Mouse (Mus musculus) left cerebral cortex, postnatal 25 days (tissue): ENCODE data around the gene Kbtbd2. TPM values are rescaled to one million over a fixed set of nuclear protein-coding genes. Genes with fewer than 3 reads are reported as not detected.

Source experiments
- DNase-seq, 2 experiments: peaks; one replicate each; pipeline ENCODE4 v3.0.0; 2022; ENCODE audit warnings: low spot score in 2 of 2, mixed read lengths in 1 of 2
- intact Hi-C: fragments of 180-260 bp; cut with DNase I; formaldehyde crosslinking; loops from one replicate; pipeline ENCODE4 v1.15.1; 2025
- total RNA-seq, 2 experiments: library from RNA; stranded (reverse); gene quantifications; 2 replicates each; pipeline ENCODE4 v1.2.3; 2021

Kbtbd2 gene
- total RNA-seq, 2 experiments from 2014 or later = 58.7 to 60.4 TPM

DNA sequence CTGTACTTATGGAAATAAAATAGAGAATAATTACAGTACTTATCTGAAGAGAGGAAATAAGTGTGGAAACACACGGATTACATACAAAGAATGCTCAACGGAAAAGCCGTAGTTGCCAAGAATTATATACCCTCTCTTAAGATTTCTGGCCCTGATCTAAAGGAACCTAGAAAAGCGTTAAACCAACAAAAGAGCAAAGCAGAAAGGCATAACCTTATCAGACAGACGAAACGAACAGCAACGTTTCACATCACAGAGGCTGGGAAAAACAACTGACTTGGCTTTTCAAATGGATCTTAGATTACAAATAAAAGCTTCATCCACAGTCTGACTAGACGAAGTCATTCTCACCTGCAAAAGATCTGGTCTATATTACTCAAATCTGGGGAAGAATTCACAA is 1.4 kb downstream of the Kbtbd2 start:
- DNase-seq = no peak
- intact Hi-C loops = loop anchor here (5.0 kb wide), 1 partner anchor 906 kb away; the partner anchor contains the start of gene Lancl2

DNA sequence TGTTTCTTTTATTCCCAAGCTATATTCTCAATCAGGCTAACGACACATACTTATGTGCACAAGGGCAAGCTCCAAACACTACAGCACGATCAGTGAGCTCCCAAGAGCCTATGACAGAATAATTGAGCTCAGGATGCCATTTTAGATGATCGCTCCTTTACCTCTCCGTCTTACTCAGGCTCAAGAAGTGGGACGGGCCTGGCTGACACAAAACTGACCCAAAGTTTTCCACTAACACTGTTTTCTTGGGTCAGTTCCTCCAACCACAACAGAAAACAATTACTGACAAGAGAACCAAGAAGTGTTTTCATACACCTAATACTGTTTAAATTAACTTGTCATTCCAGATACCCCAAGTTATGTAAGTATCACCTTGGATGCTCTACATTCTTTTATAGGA is 2.8 kb downstream of the Kbtbd2 start:
- intact Hi-C loops = loop anchor here (5.0 kb wide), 1 partner anchor 907 kb away; the partner anchor contains the start of gene Lancl2
- no peak for DNase-seq

DNA sequence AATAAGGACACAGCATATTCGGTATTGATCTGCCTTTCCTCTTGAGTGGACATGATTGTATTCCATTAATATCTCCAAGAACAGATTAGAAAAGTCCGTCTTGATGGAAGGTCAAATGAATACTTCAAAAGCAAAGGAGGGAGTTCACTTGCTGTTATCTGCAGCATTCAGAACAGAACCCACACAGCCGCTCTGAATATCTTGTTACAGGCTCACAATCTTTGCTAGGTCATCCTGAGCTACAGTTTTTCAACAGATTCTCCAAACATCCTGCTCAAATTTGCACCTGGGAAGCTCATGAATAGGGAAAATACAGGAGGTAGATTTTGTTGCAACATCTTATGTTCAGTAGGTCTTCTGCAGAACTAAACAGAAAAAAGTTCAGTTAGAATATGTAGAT is 8.3 kb downstream of the Kbtbd2 start:
- intact Hi-C loops = no loop called here
- no peak for DNase-seq

DNA sequence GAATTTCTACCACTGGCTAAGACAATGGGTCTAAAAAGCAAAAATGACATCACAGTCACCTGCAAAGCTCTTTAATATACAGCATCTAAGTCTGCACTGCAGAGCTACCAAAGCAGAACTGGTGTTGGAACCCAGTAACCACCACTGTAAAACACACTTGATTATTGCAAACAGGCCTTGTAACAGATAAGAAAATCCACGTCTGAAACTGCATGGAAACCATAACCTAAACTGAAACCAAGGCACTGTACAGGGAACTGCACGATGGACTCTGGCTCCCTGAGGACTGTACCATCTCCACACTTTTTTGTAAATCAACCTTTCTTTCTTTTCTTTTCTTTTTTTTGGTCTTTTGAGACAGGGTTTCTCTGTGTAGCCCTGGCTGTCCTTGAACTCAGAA is 9.9 kb downstream of the Kbtbd2 start:
- DNase-seq = no peak
- intact Hi-C loops = no loop called here

DNA sequence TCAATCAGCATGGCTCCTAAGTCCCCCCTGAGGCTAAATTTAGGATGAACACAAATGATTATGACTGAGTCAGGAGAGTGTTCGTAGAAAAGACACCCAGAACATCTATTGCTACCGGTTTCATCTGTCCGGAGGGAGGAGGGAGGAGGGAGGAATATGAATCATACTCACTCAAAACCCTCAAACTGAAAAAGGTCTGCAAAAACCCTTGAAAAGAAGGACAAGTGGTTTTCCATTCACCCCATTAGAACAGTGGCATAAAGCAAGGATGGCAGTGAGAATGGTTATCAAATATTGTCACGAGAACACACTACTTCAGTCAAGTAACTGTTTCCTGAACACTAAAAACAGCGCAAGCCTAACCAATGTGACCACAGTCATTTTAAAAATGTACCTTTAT is 12.5 kb downstream of the Kbtbd2 start:
- DNase-seq = no peak
- intact Hi-C loops = no loop called here

DNA sequence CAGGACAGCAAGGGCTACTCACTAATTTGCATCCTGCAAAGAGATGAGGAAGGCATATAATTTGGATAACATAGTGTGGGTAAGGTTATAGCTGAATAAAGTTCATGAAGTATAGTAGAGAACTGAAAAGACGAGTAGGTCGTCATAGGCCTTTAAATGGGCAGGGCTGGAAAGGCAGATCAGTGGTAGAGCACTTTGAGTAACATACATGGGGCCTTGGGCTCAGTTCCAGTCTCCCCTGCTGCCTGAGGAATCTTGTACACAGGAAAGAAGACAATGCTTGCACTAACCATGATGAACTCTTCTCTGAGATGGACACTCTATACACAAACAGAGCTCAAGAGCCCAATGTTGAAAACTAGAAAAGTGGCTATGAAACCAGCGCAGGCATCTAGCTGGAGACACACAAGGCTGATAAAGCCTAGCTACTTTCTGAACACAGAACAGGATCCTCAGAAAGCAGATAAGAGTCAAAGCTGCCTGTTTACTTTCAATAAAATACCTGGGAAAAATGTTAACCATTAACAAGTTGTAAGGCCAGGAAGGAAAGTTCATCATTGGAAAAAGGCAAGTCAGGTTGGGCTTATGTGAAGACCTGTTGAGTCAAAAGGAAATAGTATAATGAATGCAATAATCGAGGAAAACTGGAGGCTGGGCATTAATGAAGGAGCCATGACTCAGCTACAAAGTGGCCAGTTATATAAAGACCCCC is 13.9 kb downstream of the Kbtbd2 start:
- no peak for DNase-seq
- intact Hi-C loops = no loop called here

DNA sequence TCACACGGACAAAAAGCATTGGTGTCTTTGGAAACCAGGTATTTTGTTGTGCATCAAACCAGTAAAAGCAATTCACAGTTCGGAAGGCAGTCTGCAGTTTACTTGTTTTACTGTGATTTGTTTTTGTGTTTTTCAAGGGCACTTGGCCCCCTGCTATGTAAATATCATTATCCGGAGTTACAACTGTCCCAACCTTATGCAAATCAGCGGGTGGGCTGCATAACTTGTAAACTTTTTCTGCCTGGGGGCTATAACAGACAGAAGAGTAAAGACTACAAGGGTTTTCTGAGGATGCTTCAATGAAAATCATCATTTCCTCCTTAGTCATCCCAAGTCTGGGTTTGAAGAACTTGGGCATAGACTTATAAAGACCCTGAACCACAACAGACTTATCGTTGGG is 18.0 kb downstream of the Kbtbd2 start:
- no peak for DNase-seq
- intact Hi-C loops = no loop called here

DNA sequence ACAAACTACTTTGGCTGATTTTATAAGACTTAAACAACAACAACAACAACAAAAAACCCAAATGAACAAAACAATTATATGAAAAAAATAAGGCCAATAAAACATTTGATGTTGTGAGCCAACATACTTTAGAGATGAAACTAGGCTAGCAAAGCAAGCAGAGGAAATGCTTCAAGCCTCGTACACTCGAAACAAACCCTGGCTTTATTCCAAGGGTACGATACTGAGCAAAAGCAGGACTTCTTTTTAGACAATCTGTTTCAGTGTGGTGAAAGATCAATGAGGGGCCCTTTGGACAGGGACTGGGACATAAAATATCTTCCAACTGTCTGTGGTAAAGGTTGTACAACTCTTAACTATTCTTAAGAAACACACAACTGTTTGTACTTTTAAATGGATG is 21.8 kb downstream of the Kbtbd2 start:
- intact Hi-C loops = no loop called here

DNA sequence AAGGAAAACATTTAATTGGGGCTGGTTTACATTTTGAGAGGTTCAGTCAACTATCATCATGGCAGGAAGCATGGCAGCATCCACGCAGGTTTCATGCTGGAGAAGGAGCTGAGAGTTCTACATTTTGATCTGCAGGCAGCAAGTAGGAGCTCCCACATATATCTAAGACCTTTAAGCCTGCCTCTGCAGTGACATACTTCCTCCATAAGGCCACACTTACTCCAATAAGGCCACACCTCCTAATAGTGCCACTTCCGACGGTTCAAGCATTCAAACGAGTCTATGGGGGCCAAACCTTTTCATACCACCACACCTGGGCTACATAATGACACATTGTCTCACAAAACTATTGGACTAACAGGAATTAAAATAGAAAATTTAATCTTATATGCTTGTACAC is 31.9 kb downstream of the Kbtbd2 start:
- intact Hi-C loops = no loop called here
- no peak for DNase-seq

More for the DNA sequence above, 21.8 kb downstream of the Kbtbd2 start:
- DNase-seq = no peak

DNA sequence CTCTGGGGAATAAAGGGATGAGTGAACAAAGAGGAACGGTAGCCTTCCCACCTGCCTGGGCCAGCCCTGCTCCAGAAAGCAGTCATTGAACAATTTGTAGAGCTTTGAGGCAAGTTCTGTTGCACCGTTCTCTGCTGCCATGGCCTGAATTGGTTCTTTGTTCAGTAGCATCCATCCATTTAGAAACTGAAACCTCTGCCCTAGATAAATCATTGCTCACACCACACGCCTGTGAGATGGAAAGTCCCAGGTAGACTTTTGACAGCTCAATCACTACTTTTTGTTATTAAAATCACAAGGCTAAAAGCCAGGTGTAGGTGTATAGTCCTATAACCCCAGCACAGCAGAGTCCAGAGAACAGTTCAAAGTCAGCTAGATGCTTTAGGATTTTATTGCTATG is 32.3 kb downstream of the Kbtbd2 start:
- intact Hi-C loops = no loop called here
- no peak for DNase-seq

DNA sequence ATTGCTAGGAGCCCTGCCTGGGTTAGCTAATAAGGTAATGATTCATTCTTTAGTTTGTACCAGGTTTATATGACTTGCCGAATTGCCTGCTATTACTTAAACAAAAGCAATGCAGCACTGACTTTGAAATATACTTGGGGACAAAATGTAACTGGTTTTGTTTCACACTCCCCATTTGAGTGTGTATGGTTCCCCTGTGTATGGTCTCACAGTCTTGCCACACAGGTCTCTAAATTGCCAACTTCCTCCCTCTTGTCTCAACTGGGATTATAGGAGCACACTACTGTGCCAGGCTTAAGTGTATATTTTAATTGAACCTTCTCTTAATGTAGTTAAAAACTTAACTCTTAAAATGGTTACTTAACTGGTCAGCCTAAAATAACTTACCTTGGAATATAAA is 38.3 kb downstream of the Kbtbd2 start:
- no peak for DNase-seq
- intact Hi-C loops = no loop called here

DNA sequence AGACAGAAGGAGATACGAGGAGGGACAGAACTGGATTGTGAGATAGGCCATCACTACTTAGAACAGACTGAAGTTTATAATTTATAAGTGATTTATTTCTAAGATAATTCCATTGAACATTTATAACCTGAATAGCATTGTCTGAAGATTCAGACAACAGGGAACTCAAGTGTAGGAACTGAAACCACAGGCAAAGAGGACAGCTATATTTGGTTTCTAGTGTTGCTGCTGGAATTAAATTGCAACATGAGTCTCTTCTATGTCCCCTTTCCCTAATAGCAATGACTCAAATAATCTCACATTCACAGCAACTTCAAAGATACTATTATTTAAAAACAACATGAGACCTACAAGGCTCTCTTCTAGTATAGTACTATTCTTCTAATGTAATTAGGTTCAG is 41.5 kb downstream of the Kbtbd2 start:
- intact Hi-C loops = no loop called here
- DNase-seq = no peak

DNA sequence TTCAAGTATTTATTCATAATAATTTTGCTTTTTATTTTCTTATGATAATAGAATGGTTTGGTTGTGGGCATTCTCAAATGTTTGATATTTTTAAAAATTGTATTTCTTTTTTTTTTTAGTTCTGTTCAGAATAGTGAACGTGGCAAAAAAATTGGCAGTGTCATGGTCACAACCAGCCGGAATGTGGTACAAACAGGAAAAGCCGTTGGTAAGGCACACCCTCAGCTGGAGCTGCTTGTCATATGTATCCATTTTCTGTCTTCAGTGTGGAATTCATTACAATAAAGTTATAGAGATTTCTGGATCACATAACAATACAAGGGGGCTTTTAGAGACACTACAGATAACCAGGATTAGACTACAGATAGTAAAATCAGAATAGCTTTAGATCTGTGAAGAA is 43.9 kb downstream of the Kbtbd2 start:
- no peak for DNase-seq
- intact Hi-C loops = no loop called here

DNA sequence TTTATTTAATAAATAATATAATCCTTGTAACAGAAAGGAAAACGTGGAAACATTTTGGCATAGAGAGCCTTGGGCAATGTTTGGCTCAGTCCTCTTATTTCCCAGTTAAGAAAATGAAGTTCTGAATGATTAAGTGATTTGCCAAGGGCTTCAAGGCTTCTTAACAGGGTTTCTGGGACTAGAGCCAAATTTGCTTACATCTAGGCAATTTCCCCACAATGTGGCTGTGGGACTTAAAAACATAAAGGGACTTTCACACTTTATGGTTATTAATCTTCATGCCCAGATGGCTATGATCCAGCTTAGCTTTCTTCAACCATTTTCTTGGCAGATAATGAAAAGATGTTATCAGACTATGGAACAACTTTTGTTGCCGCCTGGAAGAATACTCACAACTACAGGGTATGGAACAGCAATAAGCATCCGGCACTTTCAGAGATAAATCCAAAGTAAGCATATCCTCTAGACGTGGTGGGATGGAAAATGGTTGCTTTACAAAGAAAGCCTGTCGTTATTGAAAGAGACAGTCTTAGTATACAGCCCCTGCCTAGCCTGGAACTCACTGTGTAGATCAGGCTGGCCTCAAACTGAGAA is 51.6 kb downstream of the Kbtbd2 start:
- DNase-seq = no peak
- intact Hi-C loops = no loop called here

DNA sequence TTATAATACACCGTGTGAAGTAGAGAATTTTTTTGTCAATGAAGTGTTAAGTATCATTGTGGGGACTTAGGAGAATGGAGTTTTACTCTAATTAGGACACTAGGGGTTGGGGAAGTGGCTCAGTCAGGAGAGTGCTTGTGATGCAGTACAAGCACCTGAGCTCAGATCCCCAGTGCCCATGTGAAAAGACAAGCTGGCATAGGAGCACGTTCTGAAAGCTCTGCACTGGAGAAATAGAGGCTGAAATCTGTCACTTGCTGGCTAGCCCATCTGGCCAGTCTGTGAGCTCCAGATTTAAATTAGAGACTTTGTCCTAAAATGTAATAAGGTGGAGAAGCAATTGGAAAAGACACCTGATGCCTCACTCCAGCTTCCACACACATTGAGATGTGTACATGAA is 65.1 kb downstream of the Kbtbd2 start:
- intact Hi-C loops = no loop called here
- peak in 1 of 2 experiments; percentile 44 for DNase-seq

Other genes with a start within 250 kb of the Kbtbd2 start
- gene Pde1c, start 228.7 kb downstream of the Kbtbd2 start, total RNA-seq = 1 to 10 TPM; 4.0 to 7.9 TPM
- gene Lsm5, start 93.1 kb downstream of the Kbtbd2 start, total RNA-seq = 10 to 100 TPM; 12.4 to 13.4 TPM
- gene Avl9, start 82.9 kb downstream of the Kbtbd2 start, total RNA-seq = 10 to 100 TPM; 42.4 to 42.8 TPM
- gene Fkbp9, start 34.2 kb upstream of the Kbtbd2 start, total RNA-seq = 10 to 100 TPM; 23.5 to 24.9 TPM
- 10 to 100 TPM; 50.9 to 51.7 TPM for gene Nt5c3, start 126.1 kb upstream of the Kbtbd2 start, total RNA-seq
- gene Vmn1r4, start 126.2 kb upstream of the Kbtbd2 start, total RNA-seq = under 1 TPM; 0.46 to 0.48 TPM
- not detected for gene Vmn1r5, start 172.5 kb upstream of the Kbtbd2 start, total RNA-seq
- gene Vmn1r6, start 199.4 kb upstream of the Kbtbd2 start, total RNA-seq = not detected
- gene Vmn1r7, start 227.5 kb upstream of the Kbtbd2 start, total RNA-seq = not detected
- not detected for gene Vmn1r8, start 234.5 kb upstream of the Kbtbd2 start, total RNA-seq